Comparison of ENCODE assay signal across 8 mouse cellular contexts in the genomic region with DNA sequence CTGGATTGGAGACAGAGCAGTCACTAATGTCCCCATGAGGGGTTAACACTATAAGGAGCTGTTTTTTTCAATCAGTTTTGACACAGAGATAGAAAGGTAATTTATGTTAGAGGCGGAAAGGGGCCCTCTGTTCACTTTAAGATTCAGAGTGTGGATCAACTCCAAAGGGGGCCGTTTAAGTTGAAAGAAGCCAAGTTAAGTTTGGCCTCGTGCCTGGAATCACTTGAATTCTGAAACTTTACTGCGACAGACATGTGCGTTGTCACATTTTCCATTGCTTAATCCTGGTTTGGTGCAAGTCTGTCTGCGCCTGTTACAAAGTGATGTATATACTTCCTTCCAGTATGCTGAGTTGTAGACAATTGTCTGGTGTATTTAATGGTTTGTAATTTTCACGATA. TPM values are rescaled to one million over a fixed set of nuclear protein-coding genes. Genes with fewer than 3 reads are reported as not detected.
DNase-seq lines count a peak whose midpoint lies in the region; ATAC-seq lines count a peak whose summit lies in the region.

No protein-coding gene starts in this region.

- H3K4me1 ChIP-seq in kidney, embryonic 14.5 days (ENCODE audit: control insufficient read depth, insufficient read depth, low read length), result peaks cover 30% of the 10 kb centered on the region
- peaks cover 32% of the 10 kb centered on the region for H3K4me1 ChIP-seq in heart, embryonic 12.5 days (replicated peaks)
- H3K4me1 ChIP-seq in lung, embryonic 15.5 days, result peaks cover 37% of the 10 kb centered on the region

- H3K9ac ChIP-seq in kidney, embryonic 14.5 days (ENCODE audit: low read depth, low read length), result no peak overlapping the region
- H3K9ac ChIP-seq in heart, embryonic 12.5 days, result no peak overlapping the region
- no peak overlapping the region for H3K9ac ChIP-seq in lung, embryonic 15.5 days

- H3K27ac ChIP-seq in kidney, embryonic 14.5 days (ENCODE audit: low read depth, low read length), result peak overlapping the region; percentile 83
- peak overlapping the region; percentile 81 for H3K27ac ChIP-seq in heart, embryonic 12.5 days (ENCODE audit: poor library complexity, severe bottlenecking)
- peak overlapping the region; percentile 92 for H3K27ac ChIP-seq in lung, embryonic 15.5 days

- H3K27me3 ChIP-seq in kidney, embryonic 14.5 days (ENCODE audit: control insufficient read depth, insufficient read depth, low read length), result no peaks in the 10 kb centered on the region
- no peaks in the 10 kb centered on the region for H3K27me3 ChIP-seq in heart, embryonic 12.5 days (replicated peaks)
- H3K27me3 ChIP-seq in lung, embryonic 15.5 days, result no peaks in the 10 kb centered on the region

- ATAC-seq in kidney, embryonic 14.5 days (ENCODE audit: low FRiP score, low TSS enrichment), result peak; percentile 25; the same call in 1 of the 2 replicates
- ATAC-seq in heart, embryonic 12.5 days (ENCODE audit: insufficient number of reproducible peaks, low FRiP score), result peak; percentile 81
- peak; percentile 81 for ATAC-seq in lung, embryonic 15.5 days (ENCODE audit: borderline replicate concordance, extremely low read depth, low FRiP score, low TSS enrichment)
- no peak for ATAC-seq in megakaryocyte, adult 5-6 weeks (ENCODE audit: poor library complexity, severe bottlenecking)

- H3K4me3 ChIP-seq in kidney, embryonic 14.5 days (ENCODE audit: low read length), result no peak overlapping the region
- no peak overlapping the region for H3K4me3 ChIP-seq in heart, embryonic 12.5 days
- no peak overlapping the region for H3K4me3 ChIP-seq in lung, embryonic 15.5 days

- DNase-seq in kidney, adult 18-20 months, result no peak
- peak; percentile 70 for DNase-seq in brain, embryonic 18.5 days (ENCODE audit: low read depth, low spot score)
- no peak for DNase-seq in spleen, postnatal 36 days (ENCODE audit: low spot score in 2 of 2)
- no peak for DNase-seq in ovary, postnatal 36 days (ENCODE audit: low spot score)

- no peak overlapping the region for H3K4me2 ChIP-seq in kidney, embryonic 14.5 days (replicated peaks; ENCODE audit: low read depth, low read length)
- H3K4me2 ChIP-seq in heart, embryonic 12.5 days, result no peak overlapping the region
- peak overlapping the region; percentile 48 for H3K4me2 ChIP-seq in lung, embryonic 15.5 days

- no peaks in the 10 kb centered on the region for H3K9me3 ChIP-seq in kidney, embryonic 14.5 days (ENCODE audit: control insufficient read depth, low read length)
- no peaks in the 10 kb centered on the region for H3K9me3 ChIP-seq in heart, embryonic 12.5 days (replicated peaks)
- no peaks in the 10 kb centered on the region for H3K9me3 ChIP-seq in lung, embryonic 15.5 days

- 34% methylated on average over 7 of the region's 7 CpGs for WGBS in kidney, embryonic 14.5 days
- WGBS in heart, embryonic 12.5 days, result 36% methylated on average over 7 of the region's 7 CpGs
- 15% methylated on average over 7 of the region's 7 CpGs for WGBS in lung, embryonic 15.5 days

- no peaks in the 10 kb centered on the region for H3K36me3 ChIP-seq in kidney, embryonic 14.5 days (ENCODE audit: control insufficient read depth, insufficient read depth, low read length)
- no peaks in the 10 kb centered on the region for H3K36me3 ChIP-seq in heart, embryonic 12.5 days
- H3K36me3 ChIP-seq in lung, embryonic 15.5 days, result no peaks in the 10 kb centered on the region

RNA-seq across cellular contexts. Expression of a gene that starts 3.0 kb away (rescaled TPM):
- polyA plus RNA-seq in kidney, embryonic 14.5 days (2014; fragmentation: Nextera tagmentation; extraction: Ambion mirVana), result 4.7 and 4.9 TPM in 2 replicates
- 1.4 and 1.5 TPM in 2 replicates for polyA plus RNA-seq in heart, embryonic 12.5 days (2016; fragmentation: Nextera tagmentation; extraction: Ambion mirVana)
- polyA plus RNA-seq in lung, embryonic 15.5 days (2015; fragmentation: Nextera tagmentation; extraction: Ambion mirVana), result 14.2 and 15.6 TPM in 2 replicates
- total RNA-seq in megakaryocyte, adult 5-6 weeks (2015), result not detected in 2 replicates
- total RNA-seq in megakaryocyte, adult 5-6 weeks (2017), result not detected in 2 replicates
